Mouse (Mus musculus): ENCODE data around the gene Slc7a1.
"Not testable (repeated sequence)": the region's sequence is repeated elsewhere in the genome, so short reads cannot be mapped to it uniquely, and the experiment has no call there.

Gene Slc7a1

DNA sequence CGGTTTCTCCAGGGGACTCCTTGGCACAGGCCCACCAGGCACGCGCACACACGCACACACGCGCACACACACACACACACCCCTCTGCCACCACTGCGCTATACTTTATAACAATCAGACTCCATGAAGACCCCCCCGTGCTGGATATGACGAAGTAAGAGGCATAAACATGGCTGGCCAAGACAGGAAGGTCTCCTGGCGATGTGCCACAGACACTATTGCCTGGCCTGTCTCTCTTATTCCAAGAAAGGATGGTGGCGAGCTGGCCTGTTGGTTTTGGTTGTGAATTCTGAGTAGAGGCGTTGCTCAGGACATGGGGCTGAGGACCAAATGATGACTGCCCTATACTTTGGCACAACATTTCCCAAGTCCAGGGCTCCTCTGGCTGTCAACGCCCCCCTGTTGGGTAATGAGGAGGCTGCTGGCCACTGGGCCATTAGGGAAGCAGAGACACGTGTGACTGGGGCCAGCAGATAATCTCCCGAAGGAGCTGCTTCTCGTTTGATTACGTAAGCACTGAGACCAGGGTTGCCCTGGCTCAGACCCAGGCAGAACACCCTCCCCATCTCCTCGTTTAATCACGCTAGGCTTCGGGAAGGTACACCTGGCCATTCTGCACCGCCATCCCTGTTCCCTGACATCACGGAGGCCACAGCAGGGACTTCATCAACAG, 36.1 kb downstream of the Slc7a1 start:
- no peak for DNase-seq

DNA sequence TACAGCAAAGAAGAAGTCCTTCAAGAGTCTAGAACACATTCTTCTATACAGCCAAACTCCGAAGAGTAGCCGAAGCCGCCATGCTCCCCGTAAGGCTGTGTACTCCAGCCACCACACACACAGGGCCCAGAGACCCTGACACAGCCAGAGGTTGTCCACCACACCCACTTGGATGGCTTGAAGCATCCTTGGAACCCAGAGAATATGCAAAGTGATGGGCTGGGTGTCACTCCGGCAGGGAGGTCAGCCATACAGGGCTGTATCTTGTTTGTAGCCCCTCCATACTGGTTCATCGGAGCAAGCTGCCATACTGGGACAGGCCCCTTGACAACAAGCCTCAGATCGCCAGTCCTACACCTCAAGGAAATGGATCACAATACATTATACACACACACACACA, 37.4 kb downstream of the Slc7a1 start:
- DNase-seq: no peak

DNA sequence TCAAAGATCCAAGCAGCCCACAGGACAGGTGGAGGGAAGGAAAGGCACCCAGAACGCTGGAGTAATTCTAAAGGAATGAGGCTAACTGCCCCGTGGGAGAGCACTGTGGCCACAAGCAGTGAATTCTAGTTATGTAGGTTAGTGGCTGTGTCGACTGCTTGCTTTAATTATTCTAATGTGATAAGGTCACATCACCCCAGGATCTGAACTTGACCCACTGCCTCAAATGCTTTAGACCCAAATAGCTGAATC, 38.0 kb downstream of the Slc7a1 start:
- no peak for DNase-seq

DNA sequence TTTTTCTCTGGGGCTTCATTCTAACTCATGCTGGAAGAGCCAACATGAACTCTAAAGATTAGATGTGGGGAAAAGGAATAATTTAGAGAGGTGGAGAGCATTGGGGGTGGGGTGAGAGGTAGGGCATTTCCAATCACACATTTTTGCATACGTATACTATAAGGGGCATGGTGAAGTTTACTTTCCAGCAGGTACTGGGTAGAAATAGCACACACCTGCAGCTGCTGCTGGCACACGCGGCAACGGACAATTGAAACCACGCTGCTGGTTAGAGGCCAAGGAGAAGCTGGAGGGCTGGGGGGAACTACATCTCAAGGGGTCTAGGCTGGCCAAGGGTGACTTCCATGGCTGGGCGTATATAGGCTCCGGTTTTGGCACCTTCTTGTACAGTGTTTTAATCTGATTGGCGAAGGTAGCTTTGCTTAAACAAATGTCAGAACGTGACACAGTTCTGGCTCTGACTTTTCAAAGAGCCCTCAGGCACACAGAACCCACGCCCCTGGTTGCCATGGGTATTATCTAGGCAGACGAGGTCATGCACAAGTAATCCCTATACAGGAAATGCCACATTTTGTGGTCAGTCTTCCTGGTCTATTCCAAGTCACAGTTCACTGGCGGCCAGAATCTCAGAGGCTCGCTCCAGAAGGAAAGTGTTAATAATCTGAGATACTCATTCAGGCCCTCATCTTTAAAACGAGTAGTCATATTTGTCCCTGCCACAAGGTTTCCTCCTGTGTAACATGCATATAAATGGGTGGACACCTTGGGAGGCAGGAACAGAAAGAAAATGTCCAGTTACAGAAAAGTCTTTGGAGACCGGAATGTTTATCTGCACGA, 38.6 kb downstream of the Slc7a1 start:
- no peak for DNase-seq

DNA sequence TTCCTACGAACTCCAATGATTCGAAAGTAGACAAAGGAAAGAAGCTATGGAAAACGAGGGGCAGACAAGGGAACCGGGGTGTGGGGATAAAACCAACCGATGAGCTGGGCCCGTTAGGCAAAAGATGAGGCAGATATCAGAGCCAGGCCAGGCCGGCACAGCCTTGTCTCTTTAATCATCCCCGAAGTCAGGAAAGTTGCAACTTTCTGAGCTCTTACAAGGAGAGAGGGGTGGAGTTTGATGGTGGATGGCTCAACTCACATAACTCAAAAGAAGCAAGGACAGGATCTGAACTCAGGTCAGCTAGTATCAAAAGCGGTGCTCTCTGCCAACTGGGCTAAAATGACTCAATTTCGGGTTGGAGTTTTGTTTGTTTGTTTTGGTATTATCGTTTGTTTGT, 40.6 kb downstream of the Slc7a1 start:
- no peak for DNase-seq

DNA sequence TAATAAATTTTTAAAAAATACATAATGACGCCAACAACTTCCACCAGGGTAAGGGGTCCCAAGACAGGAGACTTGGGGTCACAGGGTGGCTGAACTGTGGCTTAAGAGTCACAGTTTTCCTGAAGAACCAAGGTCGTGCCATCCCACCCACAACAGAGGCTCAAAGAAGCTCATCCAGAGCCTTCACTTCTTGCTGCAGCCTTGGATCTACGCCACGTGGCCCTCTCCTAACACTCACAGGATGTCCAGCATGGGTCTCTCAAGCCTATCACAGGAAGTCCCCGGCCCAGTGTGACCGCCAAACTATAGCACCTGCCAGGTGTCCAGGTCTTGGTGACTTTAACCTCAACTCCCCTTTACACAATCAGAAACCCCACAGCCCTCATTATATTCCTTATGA, 42.5 kb downstream of the Slc7a1 start:
- DNase-seq: no peak

DNA sequence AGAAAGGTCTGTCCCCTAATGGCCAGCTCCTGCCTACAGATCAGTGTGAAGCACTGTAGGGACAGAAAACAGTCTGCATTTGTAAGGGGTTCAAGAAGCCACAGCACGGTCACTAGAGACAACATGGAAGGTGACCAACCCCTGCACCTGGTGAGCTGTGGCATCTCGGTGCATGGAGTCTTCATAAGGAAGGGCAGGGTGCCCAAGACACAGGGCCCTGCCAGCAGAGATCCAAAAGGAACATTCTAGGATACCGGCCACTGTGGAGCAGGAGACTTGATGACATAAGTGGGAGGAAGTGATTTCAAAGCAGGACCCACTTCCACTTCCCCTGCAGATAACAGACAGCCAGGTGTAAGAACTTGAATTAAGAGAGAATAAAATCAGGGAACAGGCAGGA, 43.9 kb downstream of the Slc7a1 start:
- no peak for DNase-seq

DNA sequence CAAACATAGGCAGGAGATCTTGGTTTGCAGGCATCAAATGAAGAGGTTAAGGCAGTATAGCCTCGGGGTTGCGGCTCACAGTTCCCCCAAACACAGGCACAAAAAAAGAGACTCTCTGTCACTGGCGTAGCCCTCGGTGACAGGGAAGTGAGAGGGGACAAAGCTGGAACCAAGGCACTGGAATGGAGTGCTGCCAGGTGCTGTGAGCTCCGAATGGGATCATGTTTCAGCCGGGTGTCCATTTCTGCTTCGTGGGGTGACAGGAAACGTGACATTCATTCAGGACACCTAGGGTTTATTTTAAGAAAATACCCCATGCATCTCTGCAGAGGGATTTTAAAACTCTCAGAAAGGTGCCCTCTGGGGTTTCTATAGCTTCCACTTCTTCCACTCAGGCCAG, 45.2 kb downstream of the Slc7a1 start:
- DNase-seq: no peak

DNA sequence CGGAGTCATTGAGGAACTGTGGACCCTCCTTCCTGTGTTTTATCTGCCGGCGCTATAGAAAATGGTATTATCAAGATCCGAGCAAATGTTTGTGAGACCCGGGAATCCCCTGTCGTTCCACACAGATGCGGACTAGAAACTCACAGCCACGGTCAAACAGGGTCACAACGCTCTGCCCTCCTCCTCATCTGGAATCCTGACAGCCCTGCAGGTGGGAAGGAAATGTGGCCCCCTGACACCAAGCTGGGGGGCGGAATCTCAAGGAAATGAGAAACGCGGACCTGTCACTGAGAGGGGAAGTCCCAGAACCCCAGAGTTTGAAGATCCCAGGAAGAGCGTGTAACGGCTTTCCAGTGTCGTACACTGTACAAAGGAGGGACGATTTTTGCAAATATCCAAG, 46.3 kb downstream of the Slc7a1 start:
- DNase-seq: no peak

DNA sequence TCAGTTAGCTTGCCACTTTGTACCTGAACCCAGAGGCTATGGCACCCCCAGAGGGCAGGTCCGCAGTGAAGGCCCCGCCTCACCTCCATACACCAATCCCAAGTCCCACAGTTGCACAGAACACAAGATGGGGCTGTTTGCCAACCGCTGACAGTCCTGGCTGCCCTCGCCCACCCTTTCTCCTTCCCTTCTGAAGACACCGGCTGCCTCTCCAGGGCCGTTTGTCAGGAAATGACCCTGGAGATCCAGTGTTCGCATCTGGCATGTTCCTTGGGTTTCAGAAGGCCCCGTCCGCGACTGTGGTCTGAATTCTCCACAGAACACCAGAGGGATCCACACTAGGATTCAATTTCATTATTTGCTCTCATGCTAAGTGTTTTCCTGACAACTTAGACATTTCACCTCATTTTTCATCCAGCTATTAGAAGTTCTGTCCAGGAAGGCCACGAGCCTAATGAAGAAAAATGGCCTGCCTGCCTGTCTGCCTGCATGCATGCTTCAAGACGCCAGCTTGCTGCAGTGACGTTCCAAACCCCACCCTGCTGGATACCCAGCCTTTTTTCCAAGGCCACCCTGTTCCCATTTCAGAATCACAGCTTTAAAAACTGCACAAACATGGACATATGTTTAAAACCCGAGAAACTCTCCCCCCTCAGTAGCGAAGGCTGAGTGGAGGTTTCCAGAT, 50.2 kb downstream of the Slc7a1 start:
- DNase-seq: no peak

DNA sequence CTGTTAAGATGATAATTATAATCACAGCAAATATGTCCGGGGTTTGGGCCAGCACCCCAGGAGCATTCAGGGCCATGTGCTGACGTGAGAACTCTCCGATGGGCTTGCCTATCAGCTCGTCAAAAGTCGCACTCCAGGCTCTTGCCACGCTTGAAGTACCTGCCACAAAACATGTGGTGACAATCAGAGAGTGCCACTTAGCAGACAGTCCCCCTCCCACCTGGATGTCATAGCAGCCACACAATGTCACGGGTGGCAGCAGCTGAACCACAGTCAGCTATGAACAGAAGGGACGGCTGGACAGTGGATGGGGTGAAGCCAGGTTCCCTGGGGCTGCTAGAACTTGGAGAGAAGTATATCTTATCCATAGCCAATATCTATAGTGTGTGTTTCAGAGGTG, 51.6 kb downstream of the Slc7a1 start:
- DNase-seq: no peak

DNA sequence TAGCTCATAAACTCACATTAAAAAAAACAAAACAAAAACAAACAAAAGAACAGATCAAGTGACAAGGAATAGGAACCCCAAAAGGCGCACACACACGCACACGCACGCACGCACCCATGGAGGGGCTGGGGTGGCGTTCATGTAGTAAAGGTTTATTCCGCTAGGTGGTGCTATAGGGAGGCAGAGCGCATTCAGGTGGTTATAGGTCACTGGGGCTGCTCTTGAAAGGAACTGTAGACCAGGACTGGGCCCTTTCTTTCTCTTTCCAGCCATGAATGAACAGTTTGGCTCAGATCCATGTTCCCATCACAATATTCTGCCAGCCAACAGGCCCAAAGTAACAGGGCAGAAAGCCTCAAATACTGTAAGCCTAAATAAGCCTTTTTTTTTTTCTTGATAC, 53.2 kb downstream of the Slc7a1 start:
- no peak for DNase-seq

DNA sequence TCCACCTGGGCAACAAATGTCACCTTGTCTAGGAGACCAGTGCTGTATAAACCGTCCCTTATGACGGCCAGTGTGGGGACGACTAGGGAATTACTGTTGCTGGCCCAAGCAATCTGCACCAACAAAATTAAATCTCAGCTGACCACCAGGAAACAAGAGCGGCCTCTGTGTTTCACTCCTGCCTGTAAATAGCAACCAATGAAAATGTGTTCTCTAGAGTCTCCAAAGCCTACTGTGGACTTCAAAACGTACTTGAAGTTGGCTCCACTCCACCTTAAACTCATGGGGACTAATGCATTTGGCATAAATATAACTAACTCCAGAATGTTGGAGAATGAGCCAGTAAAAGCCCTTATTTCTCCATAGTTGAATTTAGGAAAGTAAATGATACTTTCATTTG, 55.3 kb downstream of the Slc7a1 start:
- DNase-seq: no peak

DNA sequence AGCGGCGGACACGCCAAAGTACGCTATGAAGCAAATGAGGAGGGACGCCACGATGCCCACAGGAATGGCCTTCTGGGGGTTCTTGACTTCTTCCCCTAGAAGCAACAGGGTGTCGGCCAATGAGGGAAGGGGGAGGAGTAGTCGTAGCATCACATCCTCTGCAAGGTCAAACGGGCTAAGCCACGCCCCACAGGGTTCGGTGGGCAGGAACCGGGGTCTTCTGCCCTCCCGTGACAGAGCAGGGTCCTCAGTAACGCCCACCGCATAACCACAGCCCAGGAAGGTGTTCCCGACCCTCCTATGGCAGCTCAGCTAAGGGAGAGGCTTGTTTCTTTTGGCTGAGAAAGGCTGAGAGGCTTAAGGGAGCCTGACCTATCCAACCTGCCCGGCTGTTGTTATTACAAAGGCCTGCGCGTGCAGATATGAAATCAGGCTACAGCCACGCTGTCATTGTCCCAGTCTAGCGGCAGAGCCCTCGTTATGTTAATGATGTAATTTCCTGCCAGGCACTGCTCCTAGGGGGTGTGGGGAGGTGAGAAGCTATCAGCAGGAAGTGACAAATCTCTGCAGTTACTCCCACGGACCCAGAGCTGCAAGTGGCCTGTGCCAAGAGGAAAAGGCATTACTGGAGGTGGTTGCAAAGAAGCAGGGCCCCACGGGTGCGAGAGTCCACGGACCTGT, 57.5 kb downstream of the Slc7a1 start:
- no peak for DNase-seq

DNA sequence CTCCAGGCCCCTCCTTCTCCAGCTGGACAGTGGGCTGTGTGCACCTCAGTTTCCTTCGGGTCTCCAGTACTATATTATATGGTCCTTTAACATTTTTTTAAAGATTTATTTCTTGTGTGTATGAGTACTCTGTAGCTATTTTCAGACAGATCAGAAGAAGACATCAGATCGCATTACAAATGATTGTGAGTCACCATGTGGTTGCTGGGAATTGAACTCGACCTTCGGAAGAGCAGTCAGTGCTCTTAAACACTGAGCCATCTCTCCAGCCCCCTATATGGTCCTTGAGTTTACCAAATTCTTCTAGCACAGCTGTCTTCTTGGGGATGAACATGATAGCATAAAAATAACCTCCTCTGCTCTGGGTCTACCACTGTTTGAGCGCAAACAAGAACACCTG, 60.6 kb downstream of the Slc7a1 start:
- no peak for DNase-seq

DNA sequence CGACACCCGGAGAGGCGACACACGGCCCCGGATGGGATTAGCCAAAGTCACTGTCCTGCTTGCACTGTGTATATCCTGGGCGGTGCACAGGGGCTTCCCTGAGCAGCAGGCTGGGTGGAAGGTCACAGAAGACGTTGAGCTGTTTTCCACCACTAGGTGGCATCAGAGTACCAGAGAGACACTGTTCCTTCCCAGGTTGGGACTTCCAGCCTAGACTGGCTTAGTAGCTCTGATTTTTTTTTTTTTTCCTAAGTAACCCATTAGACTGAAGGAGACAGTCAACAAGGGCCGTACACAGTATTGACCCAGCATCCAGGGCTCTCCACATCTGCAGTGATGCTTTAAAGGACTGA, 67.1 kb downstream of the Slc7a1 start:
- peak; percentile 27 to 65 for DNase-seq

DNA sequence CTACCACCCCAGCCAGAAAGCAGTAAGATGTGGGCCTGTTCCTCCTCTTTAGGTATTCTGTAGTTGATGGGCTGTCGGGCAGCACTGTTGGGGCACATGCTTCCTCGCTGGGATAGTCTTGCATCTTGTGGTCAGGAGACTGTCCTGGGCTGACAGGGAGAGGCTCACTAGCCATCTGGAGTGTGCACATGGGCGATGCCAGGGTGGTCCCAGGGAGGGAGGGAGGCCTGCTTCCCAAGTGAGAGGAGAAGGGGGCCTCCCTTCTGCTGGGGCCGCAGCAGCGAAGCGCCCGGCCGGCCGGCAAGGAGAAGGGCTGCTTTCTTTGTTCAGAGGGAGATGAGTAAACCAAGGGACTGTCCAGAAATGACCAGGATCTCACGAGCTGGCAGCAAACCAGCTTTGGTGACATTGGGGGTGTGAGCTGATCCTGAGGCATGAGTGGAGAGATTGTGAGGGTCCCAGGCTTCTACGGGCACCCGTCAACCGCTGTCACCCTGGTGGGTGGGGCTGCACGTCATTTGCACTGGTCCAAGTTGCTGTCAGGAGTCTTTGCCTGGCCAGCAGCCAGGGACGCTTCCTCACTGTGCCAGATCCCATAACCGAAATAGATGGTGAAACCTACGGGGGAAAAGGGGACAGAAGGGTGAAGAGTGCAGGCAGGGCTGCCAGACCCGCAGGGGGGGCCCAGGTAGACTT, 67.6 kb downstream of the Slc7a1 start:
- DNase-seq: no peak

DNA sequence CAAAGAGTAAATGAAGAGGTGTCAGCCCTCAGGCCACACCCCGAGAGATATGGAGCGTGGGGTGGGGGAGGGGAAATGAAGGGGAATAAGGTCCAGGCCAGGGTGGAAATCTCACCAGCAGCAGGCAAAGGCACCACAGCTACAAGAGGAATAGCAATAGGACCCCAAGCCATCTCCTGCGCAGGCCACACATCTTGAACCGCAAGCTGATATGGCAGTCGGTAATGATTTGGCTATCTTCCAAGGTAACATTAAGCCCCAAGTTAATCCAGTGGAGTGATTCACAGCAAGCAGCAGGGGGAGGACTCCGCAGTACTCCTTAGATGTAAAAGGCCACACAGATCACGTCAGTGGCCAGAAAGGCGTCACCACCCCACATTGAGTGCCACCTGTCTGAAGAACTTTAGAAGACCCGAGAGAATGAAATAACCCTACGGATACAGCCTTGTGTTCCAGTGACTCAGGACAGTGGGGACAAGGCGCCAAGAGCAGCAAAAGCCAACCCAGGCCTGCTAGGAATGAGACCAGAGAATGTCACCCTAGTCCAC, 68.4 kb downstream of the Slc7a1 start:
- no peak for DNase-seq

DNA sequence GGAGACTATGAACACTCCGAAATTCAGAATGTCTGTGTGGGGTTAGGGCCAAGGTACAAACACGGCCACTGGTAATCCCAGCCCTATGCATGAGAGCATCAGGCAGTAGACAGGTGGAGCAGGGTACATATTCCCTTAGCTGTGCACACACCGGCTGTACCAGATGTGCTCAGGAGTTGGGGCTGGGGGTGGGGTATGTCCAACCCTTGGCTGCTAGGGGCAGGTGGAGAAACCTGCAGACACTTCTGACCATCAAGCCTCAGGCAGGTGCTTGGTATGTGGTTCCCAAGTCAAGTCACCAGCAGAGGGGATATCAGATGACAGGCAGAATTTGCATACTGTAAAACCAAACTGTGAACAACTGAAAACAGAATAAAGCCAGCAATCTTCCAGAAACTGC, 70.7 kb downstream of the Slc7a1 start:
- no peak for DNase-seq

DNA sequence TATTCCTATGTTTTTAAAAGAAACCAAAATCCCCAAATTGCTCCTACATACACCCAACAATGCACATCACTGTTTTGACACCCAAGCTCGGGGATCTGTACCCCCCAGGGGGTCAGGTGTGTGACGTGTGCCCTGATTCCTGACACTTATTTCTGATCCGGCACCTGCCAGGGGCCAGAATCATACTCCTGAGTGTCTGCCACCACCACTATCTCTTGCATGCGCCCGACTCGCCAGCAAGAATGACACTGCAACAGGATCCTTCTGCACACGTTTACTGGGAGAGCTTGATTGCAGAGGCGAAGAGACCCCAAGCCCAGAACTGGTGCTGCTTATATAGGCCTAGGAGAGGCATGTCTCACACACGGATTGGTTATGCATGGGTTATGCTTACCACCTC, 73.4 kb downstream of the Slc7a1 start:
- DNase-seq: not testable (repeated sequence)

DNA sequence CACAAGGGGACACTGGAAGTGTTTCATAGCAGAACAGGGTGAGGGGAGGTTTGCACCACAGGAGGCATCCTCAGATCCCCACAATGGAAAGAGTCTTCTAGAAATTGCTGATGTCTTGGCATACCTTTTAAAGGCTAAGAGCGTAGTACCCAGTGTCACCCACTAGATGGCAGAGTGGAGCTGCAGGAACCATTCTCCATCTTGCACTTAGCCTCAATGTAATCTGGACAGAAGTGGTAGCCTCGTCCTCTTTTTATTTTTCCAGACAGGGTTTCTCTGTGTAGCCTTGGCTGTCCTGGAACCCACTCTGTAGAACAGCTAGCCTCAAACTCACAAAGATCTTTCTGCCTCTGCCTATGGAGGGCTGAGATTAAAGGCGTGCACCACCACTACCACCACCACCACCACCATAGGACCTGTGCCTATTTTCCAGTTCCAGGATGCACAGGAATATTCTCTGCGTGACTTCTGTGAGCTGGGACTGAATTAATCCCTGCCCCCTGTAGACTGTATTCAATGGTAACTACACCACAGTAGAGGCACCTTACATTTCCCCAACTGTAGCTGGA, 74.3 kb downstream of the Slc7a1 start:
- peak in 1 of 2 experiments; percentile 49 for DNase-seq

DNA sequence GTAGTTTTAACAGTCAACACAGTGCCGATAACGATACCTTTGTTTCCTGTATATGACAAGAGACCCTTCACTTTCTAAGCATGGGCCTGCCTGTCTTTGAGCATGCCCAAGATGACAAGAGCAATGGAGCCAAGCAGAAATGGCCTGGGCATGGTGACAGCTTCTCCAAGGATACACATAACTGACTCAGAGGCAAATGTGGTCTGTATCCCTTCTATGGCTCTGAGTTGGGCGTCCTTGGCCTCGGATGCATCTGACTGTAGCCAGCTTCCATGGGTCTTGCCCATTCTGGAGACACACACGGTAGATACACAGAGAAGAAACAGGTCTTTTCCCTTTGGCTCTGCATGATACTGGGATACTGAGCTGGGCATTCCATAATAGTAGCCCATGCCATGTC, 84.8 kb downstream of the Slc7a1 start:
- DNase-seq: no peak

DNA sequence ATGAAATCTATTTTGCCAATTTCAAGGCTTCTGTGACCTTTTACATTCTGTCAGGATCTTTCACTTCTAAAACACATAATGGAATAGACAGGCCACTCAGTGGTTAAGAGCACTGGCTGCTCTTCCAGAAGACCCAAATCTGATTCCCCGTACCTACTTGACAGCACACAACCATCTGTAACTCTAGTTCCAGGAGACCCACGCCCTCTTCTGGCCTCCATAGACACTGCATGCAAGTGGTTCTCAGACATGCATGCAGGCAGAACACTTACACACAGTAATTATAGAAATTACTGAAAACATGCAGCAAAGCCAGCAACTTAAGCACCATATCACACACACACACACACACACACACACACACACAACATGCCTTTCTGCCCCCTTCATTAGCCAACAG, 87.3 kb downstream of the Slc7a1 start:
- no peak for DNase-seq

Measured in spleen, adult 18-20 months (tissue).